Comparison of ENCODE assay signal across 8 mouse cellular contexts in genomic region chr13:63239877-63240671, GRCm38 (mm10).
DNase-seq lines count a peak whose midpoint lies in the region; ATAC-seq and TF ChIP-seq lines count a peak whose summit lies in the region.

No protein-coding gene starts in this region.

- TF ChIP-seq CTCF in C2C12 (IDR thresholded peaks at IDR 0.05; ENCODE audit: control insufficient read depth, insufficient read depth, insufficient read length) = no peak
- no peak for TF ChIP-seq CTCF in testis, adult 2 months (IDR thresholded peaks at IDR 0.05; ENCODE audit: control insufficient read depth, insufficient read depth, insufficient replicate concordance, low read depth, low read length)

- peak; percentile 42; the same call in 1 of the 2 replicates for TF ChIP-seq POLR2A in testis, adult 2 months (IDR thresholded peaks at IDR 0.05; ENCODE audit: control insufficient read depth, low read depth, low read length)

- peak; percentile 81 for ATAC-seq in embryonic facial prominence, embryonic 14.5 days (ENCODE audit: low read depth)
- peak; percentile 74 for ATAC-seq in heart, embryonic 15.5 days (replicated peaks; ENCODE audit: insufficient number of reproducible peaks, insufficient read depth, low FRiP score, low read depth)
- peak; percentile 89 for ATAC-seq in neural tube, embryonic 14.5 days (ENCODE audit: low read depth)

- peak; percentile 62 to 71 for DNase-seq in adrenal gland, postnatal 4 days (ENCODE audit: low spot score in 2 of 2)
- peak; percentile 81 for DNase-seq in embryonic facial prominence, embryonic 14.5 days (ENCODE audit: low spot score)
- peak; percentile 93 for DNase-seq in kidney, postnatal 14 days
- peak; percentile 90 for DNase-seq in lung, adult 18-20 months

- under 1% methylated on average over 33 of the region's 51 CpGs for WGBS in embryonic facial prominence, embryonic 14.5 days
- under 1% methylated on average over 51 of the region's 51 CpGs for WGBS in heart, embryonic 15.5 days
- WGBS in neural tube, embryonic 14.5 days = under 1% methylated on average over 33 of the region's 51 CpGs

- no peaks in the 10 kb centered on the region for H3K27me3 ChIP-seq in C2C12 (ENCODE audit: control insufficient read depth, insufficient read depth, insufficient read length)
- H3K27me3 ChIP-seq in embryonic facial prominence, embryonic 14.5 days (replicated peaks; ENCODE audit: control insufficient read depth, insufficient read depth, low read length) = no peaks in the 10 kb centered on the region
- no peaks in the 10 kb centered on the region for H3K27me3 ChIP-seq in heart, embryonic 15.5 days
- no peaks in the 10 kb centered on the region for H3K27me3 ChIP-seq in neural tube, embryonic 14.5 days (ENCODE audit: control insufficient read depth, insufficient read depth, low read length)
- H3K27me3 ChIP-seq in testis, adult 2 months (ENCODE audit: control insufficient read depth, insufficient read depth, low read length) = no peaks in the 10 kb centered on the region

- peak overlapping the region; percentile 62 for H3K4me2 ChIP-seq in embryonic facial prominence, embryonic 14.5 days (ENCODE audit: low read depth, low read length)
- peak overlapping the region; percentile 77 for H3K4me2 ChIP-seq in heart, embryonic 15.5 days
- H3K4me2 ChIP-seq in neural tube, embryonic 14.5 days (ENCODE audit: low read depth, low read length) = peak overlapping the region; percentile 78

- peak overlapping the region; percentile 93 for H3K9ac ChIP-seq in embryonic facial prominence, embryonic 14.5 days (ENCODE audit: low read depth, low read length)
- peak overlapping the region; percentile 95 for H3K9ac ChIP-seq in heart, embryonic 15.5 days
- H3K9ac ChIP-seq in neural tube, embryonic 14.5 days (replicated peaks; ENCODE audit: low read depth, low read length) = peak overlapping the region; percentile 78

- peaks cover 29% of the 10 kb centered on the region for H3K36me3 ChIP-seq in C2C12 (ENCODE audit: control insufficient read depth, insufficient read depth)
- peaks cover 14% of the 10 kb centered on the region; the same call in 1 of the 2 replicates for H3K36me3 ChIP-seq in embryonic facial prominence, embryonic 14.5 days (ENCODE audit: control insufficient read depth, insufficient read depth, low read length)
- no peaks in the 10 kb centered on the region for H3K36me3 ChIP-seq in heart, embryonic 15.5 days
- no peaks in the 10 kb centered on the region for H3K36me3 ChIP-seq in neural tube, embryonic 14.5 days (ENCODE audit: control insufficient read depth, insufficient read depth, low read length)
- H3K36me3 ChIP-seq in testis, adult 2 months (ENCODE audit: control insufficient read depth, insufficient read depth, low read length) = no peaks in the 10 kb centered on the region

- peaks cover 54% of the 10 kb centered on the region for H3K79me2 ChIP-seq in C2C12 (ENCODE audit: control insufficient read depth, insufficient read depth)

- H3K27ac ChIP-seq in embryonic facial prominence, embryonic 14.5 days (replicated peaks; ENCODE audit: low read depth, low read length) = peak overlapping the region; percentile 97
- peak overlapping the region; percentile 99 for H3K27ac ChIP-seq in heart, embryonic 15.5 days
- H3K27ac ChIP-seq in neural tube, embryonic 14.5 days (ENCODE audit: low read depth, low read length) = peak overlapping the region; percentile 81
- peak overlapping the region; percentile 79 for H3K27ac ChIP-seq in testis, adult 2 months (ENCODE audit: control insufficient read depth, insufficient read depth, low read depth, low read length)

- H3K4me1 ChIP-seq in embryonic facial prominence, embryonic 14.5 days (ENCODE audit: control insufficient read depth, insufficient read depth, low read length) = peaks cover 47% of the 10 kb centered on the region
- peaks cover 38% of the 10 kb centered on the region for H3K4me1 ChIP-seq in heart, embryonic 15.5 days (replicated peaks)
- 0 out of 2 replicates have a peak, but pooled peaks cover 3% of the 10 kb centered on the region for H3K4me1 ChIP-seq in neural tube, embryonic 14.5 days (ENCODE audit: control insufficient read depth, insufficient read depth, low read length)
- peaks cover 3% of the 10 kb centered on the region; the same call in 1 of the 2 replicates for H3K4me1 ChIP-seq in testis, adult 2 months (ENCODE audit: control insufficient read depth, insufficient read depth, low read length)

- no peaks in the 10 kb centered on the region for H3K9me3 ChIP-seq in embryonic facial prominence, embryonic 14.5 days (ENCODE audit: control insufficient read depth, low read length)
- no peaks in the 10 kb centered on the region for H3K9me3 ChIP-seq in heart, embryonic 15.5 days (replicated peaks)
- no peaks in the 10 kb centered on the region for H3K9me3 ChIP-seq in neural tube, embryonic 14.5 days (ENCODE audit: control insufficient read depth, low read length)

- H3K4me3 ChIP-seq in C2C12 (ENCODE audit: insufficient read depth, poor library complexity, severe bottlenecking) = peak overlapping the region; percentile 78
- H3K4me3 ChIP-seq in embryonic facial prominence, embryonic 14.5 days (ENCODE audit: low read depth, low read length) = peak overlapping the region; percentile 74
- H3K4me3 ChIP-seq in heart, embryonic 15.5 days = peak overlapping the region; percentile 92
- peak overlapping the region; percentile 79 for H3K4me3 ChIP-seq in neural tube, embryonic 14.5 days (ENCODE audit: low read depth, low read length)
- peak overlapping the region; percentile 92 for H3K4me3 ChIP-seq in testis, adult 2 months (ENCODE audit: control insufficient read depth, low read depth, low read length)

- peaks cover 46% of the 10 kb centered on the region for H3K79me3 ChIP-seq in C2C12 (ENCODE audit: low read depth)

- H3ac ChIP-seq in C2C12 (ENCODE audit: control insufficient read depth, insufficient read length, low read depth) = peak overlapping the region; percentile 78

TF ChIP-seq in C2C12, 6 proteins besides CTCF, POLR2A, EP300 and RAD21:
- no peak for TF ChIP-seq MAX (IDR thresholded peaks at IDR 0.05)
- TF ChIP-seq MYOG (IDR thresholded peaks at IDR 0.05; ENCODE audit: control insufficient read depth, extremely low read depth, insufficient read length) = no peak
- no peak for TF ChIP-seq FOSL1 (IDR thresholded peaks at IDR 0.05; ENCODE audit: insufficient read depth, low read length, poor library complexity, severe bottlenecking)
- TF ChIP-seq USF1 (IDR thresholded peaks at IDR 0.05; ENCODE audit: low read depth) = peak; percentile 86

Comparison
In these comparisons a context has a peak if more than half of its experiments do, and no peak if none do; other contexts are left out.
1. Peak in every context shown above with its lines: DNase-seq, ATAC-seq, H3K4me3 ChIP-seq and H3K27ac ChIP-seq.